Mouse (Mus musculus) stomach, postnatal 0 days (tissue): ENCODE data around the gene Pex11a. TPM values are rescaled to one million over a fixed set of nuclear protein-coding genes. Genes with fewer than 3 reads are reported as not detected.
A peak's percentile ranks its signal among the peaks of the same experiment; 100 is the strongest.

Experiments
- ATAC-seq: fragments of 200-750 bp; cut with Nextera tagmentation; 2 replicates; pipeline ENCODE4 v1.8.0; 2017; ENCODE audit not compliant: low FRiP score, low TSS enrichment
- DNase-seq: peaks from one replicate; pipeline ENCODE4 v3.0.0-alpha.2; 2016; ENCODE audit warnings: low spot score
- H3K27ac ChIP-seq: fragments of 300-500 bp; sonication (generic); replicated peaks from 2 replicates; pipeline ENCODE4 v1.5.1; 2014; ENCODE audit warnings: mild to moderate bottlenecking, control low read depth
- H3K27me3 ChIP-seq: fragments of 300-500 bp; sonication (generic); 2 replicates; pipeline ENCODE4 v1.6.1; 2014; ENCODE audit warnings: low read length; ENCODE audit not compliant: control insufficient read depth, insufficient read depth
- H3K36me3 ChIP-seq: fragments of 300-500 bp; sonication (generic); 2 replicates; pipeline ENCODE4 v1.6.1; 2014; ENCODE audit warnings: low read length, mixed read lengths; ENCODE audit not compliant: control insufficient read depth, insufficient read depth
- H3K4me1 ChIP-seq: fragments of 300-500 bp; sonication (generic); replicated peaks from 2 replicates; pipeline ENCODE4 v1.6.1; 2014; ENCODE audit warnings: antibody characterized with exemption; ENCODE audit not compliant: control insufficient read depth, insufficient read depth
- H3K4me2 ChIP-seq: fragments of 300-500 bp; sonication (generic); replicated peaks from 2 replicates; pipeline ENCODE4 v1.6.1; 2014; ENCODE audit warnings: low read depth, mild to moderate bottlenecking, control low read depth, moderate library complexity
- H3K4me3 ChIP-seq: fragments of 300-500 bp; sonication (generic); 2 replicates; pipeline ENCODE4 v1.5.1; 2014; ENCODE audit warnings: low read depth, low read length, control low read depth
- H3K9ac ChIP-seq: fragments of 300-500 bp; sonication (generic); 2 replicates; pipeline ENCODE4 v1.6.1; 2014; ENCODE audit warnings: mild to moderate bottlenecking, low read length, control low read depth, mixed read lengths
- H3K9me3 ChIP-seq: fragments of 300-500 bp; sonication (generic); 2 replicates; pipeline ENCODE4 v1.6.1; 2016; ENCODE audit warnings: low read length; ENCODE audit not compliant: control insufficient read depth
- CTCF ChIP-seq: IDR thresholded peaks from 2 replicates; pipeline ENCODE4 v1.5.1; 2016; ENCODE audit warnings: antibody characterized with exemption, low read depth, mild to moderate bottlenecking, moderate library complexity
- EP300 ChIP-seq: optimal IDR thresholded peaks from 2 replicates; pipeline ENCODE3; 2016; ENCODE audit warnings: antibody characterized with exemption
- WGBS: fragments of 180-500 bp; shearing (Covaris S2); extraction: QIAGEN DNeasy Blood & Tissue Kit; methylation state at CpG from one replicate; pipeline ENCODE4 v1.1.7; 2014; 5-methylcytosine and 5-hydroxymethylcytosine counted together
- polyA plus RNA-seq: library from polyadenylated mRNA; unstranded; fragments of >200 nt; fragmentation: Nextera tagmentation; extraction: Ambion mirVana; gene quantifications from 2 replicates; pipeline ENCODE4 v1.2.1, GENCODE M21; 2015

The Pex11a gene
- polyA plus RNA-seq, 1 experiment from 2014 or later = 11.5 TPM

DNA sequence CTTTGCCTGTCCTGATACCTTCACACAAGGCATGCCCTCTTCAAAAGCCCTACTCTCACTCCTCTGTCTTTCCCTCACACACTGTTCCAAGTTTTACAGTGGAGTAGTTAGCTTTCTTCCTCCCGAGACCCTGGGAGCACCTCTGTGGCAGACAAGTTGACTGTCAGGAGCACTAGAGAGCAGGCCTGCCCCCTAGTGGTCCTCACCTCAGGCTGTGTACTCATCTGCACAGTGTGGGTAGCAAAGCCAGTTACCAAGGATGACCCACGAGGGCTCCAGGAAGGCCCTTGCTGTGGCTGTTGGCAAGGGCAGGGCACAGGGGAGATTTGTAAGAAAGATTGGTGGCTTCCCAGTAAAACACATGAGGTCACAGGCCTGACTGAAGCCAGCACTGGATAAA lies 15.8 kb downstream of the Pex11a start:
- no peak overlapping the region for H3K4me3 ChIP-seq
- no peak overlapping the region for H3K27ac ChIP-seq
- H3K4me1 ChIP-seq = no peaks in the 10 kb centered on the region
- ATAC-seq (peak; percentile 45; the same call in 1 of the 2 replicates), DNase-seq (peak; percentile 64)
- H3K27me3 ChIP-seq = no peaks in the 10 kb centered on the region; the same call in 1 of the 2 replicates
- H3K4me2 ChIP-seq = no peak overlapping the region
- no peak overlapping the region for H3K9ac ChIP-seq
- no peaks in the 10 kb centered on the region for H3K9me3 ChIP-seq
- H3K36me3 ChIP-seq = no peaks in the 10 kb centered on the region
- TF ChIP-seq EP300 (no peak), CTCF (peak; percentile 81)
- WGBS = 10% methylated on average over 2 of the region's 2 CpGs

- Histone ChIP-seq H3K27me3 (no peaks in the 10 kb centered on the region; the same call in 1 of the 2 replicates), H3K4me2 (peak overlapping the region; percentile 83), H3K9me3 (no peaks in the 10 kb centered on the region), H3K9ac (peak overlapping the region; percentile 78), H3K4me1 (no peaks in the 10 kb centered on the region), H3K4me3 (peak overlapping the region; percentile 75), H3K36me3 (no peaks in the 10 kb centered on the region), H3K27ac (peak overlapping the region; percentile 56)
- TF ChIP-seq EP300 = no peak
- ATAC-seq = peak; percentile 69
- DNase-seq = peak; percentile 41
- WGBS = under 1% methylated on average over 48 of the region's 48 CpGs
Measured at GRCm38 (mm10) chr7:79721386-79721977, 21.4 kb downstream of the Pex11a start.

DNA sequence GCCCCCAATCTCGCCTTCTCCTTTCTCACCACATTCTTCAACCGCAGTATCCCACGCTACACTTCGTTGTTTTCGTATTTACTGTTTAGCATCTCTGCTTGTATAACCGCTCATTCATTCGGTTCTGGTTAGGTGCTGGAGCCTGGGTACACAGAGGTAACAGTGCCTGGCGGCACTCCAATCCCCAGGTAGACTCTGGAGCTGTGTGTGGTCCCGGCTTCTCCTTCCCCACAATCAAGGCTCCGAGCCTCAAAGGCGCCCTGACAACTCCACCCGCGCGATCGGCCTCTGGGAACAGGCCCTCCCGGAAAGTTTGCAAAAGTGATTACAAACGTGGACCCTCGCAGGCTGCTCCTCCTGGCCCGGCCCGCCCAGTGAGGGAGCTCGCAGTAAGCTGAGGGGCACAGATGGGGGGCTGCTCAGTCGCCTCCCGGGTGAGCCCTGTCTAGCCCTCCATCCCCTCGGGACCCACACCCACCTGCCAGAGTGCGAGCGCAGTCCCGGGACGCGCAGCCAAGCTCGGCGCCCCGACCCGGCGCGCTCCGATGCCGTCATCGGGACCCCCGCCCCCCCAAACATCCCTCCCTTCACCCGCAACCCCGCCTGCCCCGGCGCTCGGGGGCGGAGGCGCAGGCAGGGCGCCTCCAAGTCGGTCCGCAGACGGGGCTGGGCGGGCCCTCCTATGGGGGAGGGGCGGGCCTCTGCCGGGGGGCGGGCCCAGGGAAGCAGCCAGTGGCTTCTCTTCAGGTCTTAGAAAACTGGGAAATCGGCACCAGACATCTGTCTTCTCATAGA lies 27.5 kb downstream of the Pex11a start, which contains the start of gene Kif7:
TSS of gene Kif7 (minus strand) at position 534 of the 795 bp plus-strand sequence.
- H3K27me3 ChIP-seq = no peaks in the 10 kb centered on the region
- peak within 1 kb of the TSS; percentile 85 for H3K4me2 ChIP-seq
- peak within 1 kb of the TSS; percentile 73 for H3K9ac ChIP-seq
- ATAC-seq (peak; percentile 93), DNase-seq (peak; percentile 87)
- WGBS = under 1% methylated on average over 50 of the region's 55 CpGs
- no peak within 1 kb of the TSS for H3K27ac ChIP-seq
- no peaks in the 10 kb centered on the region for H3K4me1 ChIP-seq
- H3K4me3 ChIP-seq = peak within 1 kb of the TSS; percentile 71
- H3K36me3 ChIP-seq = no peaks in the 10 kb centered on the region
- TF ChIP-seq EP300 = no peak
- H3K9me3 ChIP-seq = no peaks in the 10 kb centered on the region

DNA sequence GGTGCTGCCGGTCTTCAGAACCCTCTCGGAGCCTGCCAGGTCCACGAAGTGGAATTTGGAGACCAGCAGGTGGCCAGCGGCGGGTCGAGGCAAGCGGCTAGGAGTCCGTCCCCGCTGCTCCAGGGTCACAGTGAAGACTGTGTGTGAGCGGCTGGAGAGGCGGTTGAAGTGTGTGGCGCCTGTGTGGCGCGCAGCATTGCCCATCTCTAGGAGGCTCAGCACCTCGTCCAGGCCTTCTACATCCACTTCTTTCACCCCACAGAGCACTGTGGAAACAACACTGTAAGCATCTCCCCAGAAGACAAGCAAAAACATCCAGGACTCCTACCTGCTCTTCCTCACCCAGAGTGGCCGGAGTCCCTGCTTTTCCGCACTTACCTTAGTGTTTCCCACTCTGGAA lies 32.1 kb downstream of the Pex11a start:
- DNase-seq (no peak), ATAC-seq (no peak)
- no peak overlapping the region for H3K9ac ChIP-seq
- WGBS = 65% methylated on average over 17 of the region's 17 CpGs
- no peaks in the 10 kb centered on the region for H3K9me3 ChIP-seq
- TF ChIP-seq EP300 (no peak), CTCF (no peak)
- no peak overlapping the region for H3K27ac ChIP-seq
- no peaks in the 10 kb centered on the region for H3K4me1 ChIP-seq
- H3K4me3 ChIP-seq = no peak overlapping the region
- no peaks in the 10 kb centered on the region for H3K36me3 ChIP-seq
- H3K4me2 ChIP-seq = no peak overlapping the region; the same call in 1 of the 2 replicates
- no peaks in the 10 kb centered on the region for H3K27me3 ChIP-seq

DNA sequence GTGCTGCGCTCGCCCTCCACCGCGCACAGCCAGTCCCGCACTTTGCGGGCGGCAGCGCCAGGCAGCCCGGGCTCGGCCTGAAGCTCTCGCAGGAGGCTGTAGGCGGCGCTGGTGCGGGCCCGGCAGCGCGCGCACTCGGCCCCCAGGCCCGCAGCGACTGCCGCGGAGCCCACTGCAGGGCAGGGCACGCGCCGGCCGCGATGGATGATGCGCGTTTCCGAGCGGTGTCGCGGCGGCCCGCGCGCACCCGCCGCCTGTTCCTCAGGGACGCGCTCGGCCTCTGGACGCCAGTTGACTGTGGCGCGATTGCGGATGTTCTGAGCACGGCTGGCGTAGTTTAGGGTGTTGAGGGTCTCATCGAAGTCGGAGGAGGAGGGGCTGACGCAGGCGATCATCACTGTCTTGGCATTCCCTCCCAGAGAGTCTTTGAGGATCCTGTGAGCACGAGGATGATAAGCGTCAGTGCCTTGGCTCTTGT lies 32.8 kb downstream of the Pex11a start:
- Histone ChIP-seq H3K4me2 (peak overlapping the region; percentile 65), H3K4me3 (peak overlapping the region; percentile 40), H3K4me1 (no peaks in the 10 kb centered on the region), H3K9me3 (no peaks in the 10 kb centered on the region), H3K27me3 (no peaks in the 10 kb centered on the region), H3K27ac (no peak overlapping the region), H3K9ac (peak overlapping the region; percentile 41; the same call in 1 of the 2 replicates), H3K36me3 (no peaks in the 10 kb centered on the region)
- peak; percentile 67 for ATAC-seq
- WGBS = 10% methylated on average over 53 of the region's 55 CpGs
- TF ChIP-seq EP300 (no peak), CTCF (peak; percentile 63)
- DNase-seq = peak; percentile 53

DNA sequence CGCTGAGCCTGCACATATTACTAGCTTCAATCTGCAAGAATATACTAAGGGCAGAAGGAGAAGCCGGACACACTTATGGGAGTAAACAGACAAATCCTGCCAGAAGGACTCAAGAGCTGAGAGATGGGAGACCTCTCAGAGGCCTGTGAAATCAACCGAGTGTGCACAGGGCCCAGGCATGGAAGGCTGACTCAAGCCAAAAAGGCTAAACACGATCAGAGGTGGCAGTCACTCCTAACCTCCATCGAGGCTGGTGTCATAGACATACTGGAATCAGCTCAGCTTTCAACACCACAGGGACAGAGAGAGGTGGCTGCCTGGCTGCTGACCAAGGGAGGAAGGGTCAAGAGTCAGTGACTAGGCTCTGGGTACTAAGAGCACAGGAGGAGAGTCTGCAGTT lies 37.7 kb downstream of the Pex11a start:
- peaks cover 10% of the 10 kb centered on the region; the same call in 1 of the 2 replicates for H3K36me3 ChIP-seq
- TF ChIP-seq EP300 (no peak), CTCF (no peak)
- DNase-seq = no peak

More for the DNA sequence above, 37.7 kb downstream of the Pex11a start:
- no peaks in the 10 kb centered on the region for H3K4me1 ChIP-seq
- no peak for ATAC-seq
- H3K4me3 ChIP-seq = no peak overlapping the region
- H3K9me3 ChIP-seq = no peaks in the 10 kb centered on the region
- WGBS = 87% methylated on average over 5 of the region's 5 CpGs
- no peaks in the 10 kb centered on the region for H3K27me3 ChIP-seq
- H3K4me2 ChIP-seq = no peak overlapping the region
- no peak overlapping the region for H3K9ac ChIP-seq
- no peak overlapping the region for H3K27ac ChIP-seq
